Mouse (Mus musculus) cerebellum, postnatal 4 days (tissue): Measurements from ENCODE around the gene Pam16.

Source experiments
- DNase-seq, 2 experiments: peaks; one replicate each; pipeline ENCODE4 v3.0.0; 2022; ENCODE audit warnings: low spot score in 2 of 2, mixed read lengths in 1 of 2

Gene Pam16

DNA sequence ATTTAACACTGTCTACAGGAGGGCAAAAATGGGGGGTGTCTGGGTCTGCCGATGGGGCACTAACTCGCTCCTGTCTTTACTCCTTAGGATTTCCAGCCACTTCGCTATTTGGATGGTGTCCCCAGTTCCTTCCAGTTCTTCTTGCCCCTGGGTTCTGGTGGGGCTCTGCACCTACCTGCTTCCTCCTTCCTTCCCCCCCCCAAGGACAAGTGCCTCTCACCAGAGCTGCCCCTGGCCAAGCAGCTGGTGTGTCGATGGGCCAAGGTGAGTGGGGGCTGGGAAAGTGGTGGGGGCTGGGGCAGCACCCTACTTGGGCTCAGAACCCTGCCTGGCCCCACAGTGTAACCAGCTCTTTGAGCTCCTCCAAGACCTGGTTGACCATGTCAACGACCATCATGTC, 13.6 kb downstream of the Pam16 start:
- DNase-seq: no peak

GRCm38 (mm10) chr16:4608532-4609059, 16.2 kb downstream of the Pam16 start:
- DNase-seq: no peak

GRCm38 (mm10) chr16:4607818-4608531, 16.8 kb downstream of the Pam16 start:
- peak; percentile 68 to 86 for DNase-seq

DNA sequence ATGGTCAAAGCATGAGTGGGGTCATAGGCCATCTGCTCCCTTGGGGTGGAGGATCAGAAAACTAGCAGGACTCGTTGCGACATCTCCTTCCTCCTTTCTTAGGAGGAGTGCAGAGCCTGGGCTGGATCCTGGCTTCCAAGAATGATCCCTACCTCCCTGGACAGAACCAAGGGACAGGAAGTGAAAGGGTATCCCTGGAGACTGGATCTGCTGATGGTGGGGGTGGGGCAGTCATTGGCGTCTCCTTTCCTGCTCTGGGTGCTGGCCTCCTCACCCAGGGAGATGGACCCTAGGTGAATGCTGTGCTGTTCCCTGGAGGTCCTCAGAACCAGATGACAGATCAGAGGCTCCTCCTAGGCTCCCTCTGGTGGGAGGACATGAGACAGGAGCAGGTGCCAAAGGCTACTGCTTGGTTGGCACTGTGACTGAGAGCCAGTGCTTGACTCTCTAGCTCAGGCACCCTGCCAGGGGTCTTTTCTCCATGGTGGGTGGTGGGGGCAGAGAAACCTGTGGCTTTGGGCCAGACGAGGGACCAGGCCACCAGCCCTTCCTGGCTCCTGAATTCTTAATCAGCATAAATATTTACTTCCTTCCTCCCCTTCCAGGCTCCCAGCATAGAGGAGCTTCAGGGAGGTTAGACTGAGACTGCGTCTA, 18.2 kb downstream of the Pam16 start:
- peak in 1 of 2 experiments; percentile 59 for DNase-seq

DNA sequence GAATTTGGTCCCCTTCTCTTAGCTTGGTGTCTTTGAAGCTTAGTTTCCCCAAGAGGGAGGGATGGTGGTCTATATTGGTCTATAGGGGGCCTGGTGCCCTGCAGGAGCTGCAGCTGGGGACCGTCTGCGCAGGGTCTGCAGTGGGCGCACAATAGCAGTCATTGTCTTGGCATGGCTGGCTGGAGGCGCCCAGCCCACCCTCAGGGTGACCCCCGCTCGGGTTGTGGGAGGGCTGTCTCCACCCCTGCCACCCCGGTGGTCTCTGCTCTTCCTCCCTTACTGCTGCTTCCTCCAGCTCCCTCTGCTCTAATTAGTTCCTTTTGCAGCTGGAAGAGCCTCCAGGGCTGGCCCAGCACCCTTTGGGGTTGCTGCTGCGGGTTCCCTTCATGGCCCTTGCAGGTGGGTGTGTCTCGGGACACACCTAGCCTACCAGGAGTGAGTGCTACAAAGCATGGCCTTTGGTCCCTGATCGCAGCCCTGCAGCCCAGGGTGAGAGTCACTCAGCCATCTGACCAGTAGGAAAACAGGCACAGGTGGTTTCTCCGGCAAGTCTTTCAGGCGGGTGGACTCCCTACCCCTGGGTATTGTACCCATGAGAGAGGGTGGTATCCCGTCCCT, 19.2 kb downstream of the Pam16 start:
- no peak for DNase-seq

DNA sequence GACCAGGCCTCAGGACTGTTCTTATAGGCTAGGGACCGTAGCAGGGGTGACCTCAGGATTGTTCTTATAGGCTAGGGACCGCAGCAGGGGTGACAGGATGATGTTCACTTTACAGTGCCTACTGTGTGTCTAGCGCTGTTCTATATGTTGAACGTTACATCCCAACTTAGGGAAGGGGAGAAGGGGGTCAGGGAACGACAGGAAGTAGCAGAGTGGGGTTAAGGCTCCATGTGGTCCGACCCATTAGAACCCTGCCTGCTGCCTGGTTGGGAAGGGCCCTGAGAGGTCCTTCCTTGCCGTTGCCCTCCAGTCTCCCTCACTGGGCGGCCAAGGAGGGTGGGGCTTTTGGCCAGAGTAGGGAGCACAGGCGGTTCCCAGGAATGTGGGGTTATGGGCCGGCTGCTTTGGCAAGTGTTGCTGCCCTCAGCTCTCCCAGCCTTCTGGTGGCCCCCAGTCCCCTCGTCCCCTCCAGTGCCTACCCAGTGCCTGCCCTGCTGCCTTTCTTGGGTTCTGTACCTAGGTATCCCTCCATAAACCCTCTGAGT, 20.4 kb downstream of the Pam16 start:
- DNase-seq: no peak

GRCm38 (mm10) chr16:4603453-4603837, 21.3 kb downstream of the Pam16 start:
- peak in 1 of 2 experiments; percentile 16 for DNase-seq

GRCm38 (mm10) chr16:4602766-4603452, 21.9 kb downstream of the Pam16 start:
- peak in 1 of 2 experiments; percentile 15 for DNase-seq

DNA sequence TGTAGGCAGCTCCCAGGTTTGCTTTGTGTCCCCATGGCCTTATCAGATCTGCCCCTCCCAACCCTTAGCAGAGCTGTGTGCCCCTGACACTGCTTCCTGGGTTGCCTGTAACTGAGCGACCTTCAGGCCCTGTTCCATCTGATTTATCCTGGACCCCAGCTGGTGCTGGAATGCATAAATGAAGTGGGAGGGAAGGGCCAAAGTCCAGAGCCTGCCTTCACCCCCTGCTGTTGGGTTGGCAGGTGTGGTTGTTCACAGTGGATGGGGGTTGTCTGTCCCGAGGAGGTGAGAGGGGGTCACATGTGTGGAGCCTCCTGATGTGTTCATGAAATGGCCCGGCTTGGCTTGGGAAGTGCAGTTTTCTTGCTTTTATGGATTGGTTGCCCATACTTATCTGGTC, 22.6 kb downstream of the Pam16 start:
- peak in 1 of 2 experiments; percentile 19 for DNase-seq

GRCm38 (mm10) chr16:4600701-4601310, 24.0 kb downstream of the Pam16 start:
- no peak for DNase-seq

DNA sequence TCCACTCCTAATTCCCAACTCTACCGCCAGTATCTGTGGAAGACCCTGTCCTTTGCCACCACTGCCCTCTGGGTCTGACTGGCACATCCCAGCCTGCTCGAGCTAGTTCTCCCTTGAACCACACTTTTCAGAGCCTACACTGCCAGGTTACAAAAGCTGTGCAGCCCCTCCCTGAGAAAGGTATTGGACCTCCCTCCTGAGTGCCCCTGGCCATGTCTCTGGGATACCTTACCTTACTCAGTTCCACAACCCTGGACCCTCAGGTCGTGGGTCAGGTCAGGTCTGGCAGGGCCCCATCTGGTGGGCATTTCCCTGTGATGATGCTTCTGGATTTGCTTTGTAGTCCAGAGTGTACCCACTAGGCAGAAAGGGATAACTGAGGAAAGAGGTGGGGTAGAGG, 25.2 kb downstream of the Pam16 start:
- no peak for DNase-seq

GRCm38 (mm10) chr16:4598891-4599543, 25.8 kb downstream of the Pam16 start:
- peak in 1 of 2 experiments; percentile 39 for DNase-seq

DNA sequence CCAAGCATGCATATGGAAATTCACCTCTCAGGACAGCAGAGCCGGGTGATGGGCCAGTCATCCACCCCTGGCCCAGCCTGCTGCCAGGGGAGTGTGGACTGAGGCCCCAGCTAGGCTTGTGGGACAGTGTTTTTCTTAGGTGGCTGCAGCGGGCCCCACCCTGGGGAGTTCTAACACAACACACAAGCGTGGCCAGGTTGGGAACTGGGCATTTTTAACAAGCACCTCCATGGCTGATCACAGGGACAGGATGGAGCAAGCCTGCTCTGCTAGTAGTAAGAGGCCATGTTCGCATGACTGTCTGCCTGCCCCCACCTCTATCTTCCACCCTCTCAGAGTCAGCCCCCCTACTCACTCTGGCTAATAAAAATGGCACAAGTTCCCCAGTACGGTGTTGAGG, 26.7 kb downstream of the Pam16 start:
- DNase-seq: no peak

- no peak for DNase-seq
These were observed 27.5 kb downstream of the Pam16 start for GRCm38 (mm10) chr16:4597296-4597695.

DNA sequence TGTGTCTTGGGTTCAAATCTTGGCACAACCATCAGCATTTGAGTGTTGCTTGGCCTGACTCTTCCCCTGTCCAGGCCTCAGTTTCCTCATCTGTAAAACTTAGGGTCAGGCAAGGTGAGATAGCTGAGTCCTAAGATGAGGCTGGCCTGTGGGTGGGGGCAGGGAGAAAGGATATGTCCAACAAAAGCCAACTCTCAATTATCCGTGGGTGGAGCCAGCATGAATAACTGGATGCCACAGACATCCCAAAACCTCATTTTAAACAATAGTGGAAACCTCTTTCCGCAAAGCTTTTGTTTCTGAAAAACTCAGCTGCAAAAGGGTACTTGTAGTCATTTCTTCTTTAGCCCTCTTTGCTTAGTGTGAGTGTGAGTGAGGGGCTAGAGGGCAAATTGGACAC, 28.0 kb downstream of the Pam16 start:
- DNase-seq: no peak

DNA sequence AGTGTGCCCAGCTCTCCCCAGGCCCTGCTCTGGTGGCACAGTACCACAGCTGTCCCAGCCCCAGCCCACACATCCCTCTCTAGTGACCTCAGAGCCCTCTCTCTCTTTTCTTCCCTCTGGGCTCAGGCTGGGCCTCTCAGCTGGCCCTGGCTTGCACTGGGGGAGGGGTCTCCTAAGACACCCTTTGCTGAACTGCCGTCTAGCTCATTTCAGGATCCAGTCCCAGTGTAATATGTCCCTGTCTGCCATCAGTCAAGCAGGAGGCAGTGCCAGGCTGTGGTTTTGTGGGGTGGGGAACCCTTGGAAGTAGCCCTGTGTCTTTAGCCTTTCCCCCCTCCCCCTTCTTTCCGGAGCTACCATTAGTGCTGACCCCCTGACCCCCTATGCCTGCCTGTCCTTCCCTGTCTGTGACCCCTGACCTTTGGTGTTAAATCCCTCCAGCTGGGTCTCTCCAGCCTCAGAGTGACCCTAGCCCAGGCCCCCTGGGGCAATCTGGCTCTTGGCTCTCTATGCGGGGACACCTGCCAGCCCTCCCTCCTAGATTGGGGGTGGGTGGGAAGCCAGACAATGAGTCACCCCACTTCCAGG, 28.6 kb downstream of the Pam16 start:
- DNase-seq: no peak

- DNase-seq: peak in 1 of 2 experiments; percentile 59
These were observed 29.2 kb downstream of the Pam16 start for GRCm38 (mm10) chr16:4595527-4595963.

- DNase-seq: peak in 1 of 2 experiments; percentile 47
These were observed 29.8 kb downstream of the Pam16 start for GRCm38 (mm10) chr16:4594814-4595526.

DNA sequence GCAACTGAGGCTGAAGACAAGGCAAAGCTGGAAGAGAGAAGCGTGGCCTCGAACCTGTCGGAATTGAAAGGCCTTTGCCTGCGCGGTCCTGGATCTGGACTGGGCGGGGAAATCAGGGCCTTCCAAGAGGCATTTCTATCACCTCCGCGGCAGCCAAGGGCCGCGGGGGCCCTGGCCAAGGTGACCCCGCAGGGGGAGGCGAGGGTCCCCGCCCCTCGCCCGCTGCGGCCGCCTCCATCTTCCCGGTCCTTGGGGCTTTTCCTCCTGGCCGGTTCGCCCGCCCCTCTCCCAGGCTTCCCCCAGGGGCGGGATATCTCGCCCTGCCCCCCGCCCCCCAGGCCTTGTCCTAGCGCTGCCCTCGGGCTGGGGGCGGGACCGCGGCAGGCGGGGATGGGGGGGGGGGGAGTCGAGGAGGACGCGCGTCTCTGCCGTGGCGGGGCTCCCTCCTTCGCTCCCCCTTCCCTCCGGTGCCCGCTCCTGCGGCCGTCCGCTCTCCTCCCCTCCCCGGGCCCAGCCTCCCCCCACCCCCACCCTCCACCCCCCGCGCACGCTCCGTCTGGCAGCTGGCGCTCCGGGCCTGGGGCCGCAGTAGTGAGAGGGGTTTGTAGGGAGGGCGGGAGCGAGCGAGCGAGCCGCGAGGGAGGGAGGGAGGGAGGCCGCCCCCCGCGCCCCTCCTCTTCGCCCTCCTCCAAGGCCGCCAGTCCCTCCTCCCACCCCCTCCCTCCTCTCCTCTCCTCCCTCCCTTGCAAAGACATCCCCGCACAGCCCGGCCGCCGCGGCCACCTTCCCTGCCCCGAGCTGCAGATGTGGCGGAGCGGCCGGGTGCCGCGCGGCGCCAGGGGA, 30.6 kb downstream of the Pam16 start, which contains the start of gene Glis2:
Gene Glis2 (plus strand): TSS at position 743 of the 843 bp plus-strand sequence.
- DNase-seq: peak in 1 of 2 experiments; percentile 66
